Mouse (Mus musculus) bone marrow macrophage, adult 2 months (primary cell): ENCODE results near the gene Smtnl2. TPM values are rescaled to one million over a fixed set of nuclear protein-coding genes. Genes with fewer than 3 reads are reported as not detected.
A peak's percentile ranks its signal among the peaks of the same experiment; 100 is the strongest.
"Not testable (repeated sequence)": the region's sequence is repeated elsewhere in the genome, so short reads cannot be mapped to it uniquely, and the experiment has no call there.

ENCODE experiments used
- H3K27ac ChIP-seq: 2 replicates; pipeline ENCODE4 v1.5.1; 2012; ENCODE audit warnings: low read depth, low read length; ENCODE audit not compliant: insufficient read depth
- H3K4me1 ChIP-seq: 2 replicates; pipeline ENCODE4 v1.6.1; 2012; ENCODE audit warnings: low read length; ENCODE audit not compliant: control insufficient read depth, insufficient read depth
- H3K4me3 ChIP-seq: 2 replicates; pipeline ENCODE4 v1.5.1; 2012; ENCODE audit warnings: mild to moderate bottlenecking, low read length, moderate library complexity; ENCODE audit not compliant: insufficient read depth
- CTCF ChIP-seq: IDR thresholded peaks from 2 replicates; pipeline ENCODE4 v1.5.1; 2012; ENCODE audit warnings: low read depth, mild to moderate bottlenecking, low read length, moderate library complexity
- POLR2A ChIP-seq: IDR thresholded peaks from 2 replicates; pipeline ENCODE4 v1.6.1; 2012; ENCODE audit warnings: mild to moderate bottlenecking, low read depth, low read length, borderline replicate concordance
- polyA plus RNA-seq: library from polyadenylated mRNA; stranded (reverse); fragments of >200 nt; gene quantifications from 2 replicates; pipeline ENCODE4 v1.2.4, GENCODE M21; 2012; ENCODE audit not compliant: missing spikeins, insufficient read depth, insufficient read length

The Smtnl2 gene
- polyA plus RNA-seq, 1 experiment, result not detected

GRCm38 (mm10) chr11:72440965-72441664 lies 29.6 kb upstream of the Smtnl2 start, which contains the start of gene Mybbp1a:
Gene Mybbp1a, plus strand, starts transcription at chr11:72441355.
- H3K27ac ChIP-seq, result peak within 1 kb of the TSS; percentile 74
- peak within 1 kb of the TSS; percentile 96 for H3K4me3 ChIP-seq
- H3K4me1 ChIP-seq, result peaks cover 8% of the 10 kb centered on the region
- no peak for TF ChIP-seq CTCF
- TF ChIP-seq POLR2A, result no peak; the same call in 1 of the 2 replicates

GRCm38 (mm10) chr11:72440597-72440964 lies 29.1 kb upstream of the Smtnl2 start:
- peak overlapping the region; percentile 74 for H3K27ac ChIP-seq
- H3K4me3 ChIP-seq, result peak overlapping the region; percentile 96
- not testable (repeated sequence) for H3K4me1 ChIP-seq

DNA sequence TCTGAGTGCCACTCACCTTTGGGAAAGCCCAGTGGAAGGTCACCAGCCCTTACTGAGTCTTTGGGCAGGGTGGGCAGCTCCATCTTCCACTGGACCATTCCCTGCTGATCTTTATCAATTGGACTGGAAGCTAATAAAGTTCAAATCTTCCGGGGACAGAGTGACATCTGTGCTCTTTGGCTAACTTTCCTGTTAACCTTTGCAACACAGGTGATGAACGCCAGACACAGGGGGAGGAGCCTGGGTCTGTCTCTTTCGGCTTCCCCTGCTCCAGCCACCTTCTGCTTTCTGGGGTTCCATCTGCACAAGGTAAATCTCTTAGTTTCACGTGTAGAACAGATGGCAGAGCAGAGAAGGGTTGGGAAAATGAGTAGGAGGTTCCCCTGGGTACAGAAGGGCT lies 26.9 kb upstream of the Smtnl2 start:
- TF ChIP-seq CTCF (no peak), POLR2A (no peak)
- no peak overlapping the region for H3K27ac ChIP-seq

GRCm38 (mm10) chr11:72436756-72437650 lies 25.5 kb upstream of the Smtnl2 start:
- TF ChIP-seq CTCF (no peak), POLR2A (no peak)
- Histone ChIP-seq H3K4me1 (no peaks in the 10 kb centered on the region), H3K4me3 (no peak overlapping the region), H3K27ac (no peak overlapping the region)

More for the DNA sequence above, 26.9 kb upstream of the Smtnl2 start:
- Histone ChIP-seq H3K4me1 (peaks cover 8% of the 10 kb centered on the region), H3K4me3 (no peak overlapping the region)

- no peak for TF ChIP-seq CTCF
- no peak for TF ChIP-seq POLR2A
- Histone ChIP-seq H3K4me3 (no peak overlapping the region), H3K4me1 (no peaks in the 10 kb centered on the region), H3K27ac (no peak overlapping the region)
Observed at GRCm38 (mm10) chr11:72436271-72436670, 24.8 kb upstream of the Smtnl2 start.

DNA sequence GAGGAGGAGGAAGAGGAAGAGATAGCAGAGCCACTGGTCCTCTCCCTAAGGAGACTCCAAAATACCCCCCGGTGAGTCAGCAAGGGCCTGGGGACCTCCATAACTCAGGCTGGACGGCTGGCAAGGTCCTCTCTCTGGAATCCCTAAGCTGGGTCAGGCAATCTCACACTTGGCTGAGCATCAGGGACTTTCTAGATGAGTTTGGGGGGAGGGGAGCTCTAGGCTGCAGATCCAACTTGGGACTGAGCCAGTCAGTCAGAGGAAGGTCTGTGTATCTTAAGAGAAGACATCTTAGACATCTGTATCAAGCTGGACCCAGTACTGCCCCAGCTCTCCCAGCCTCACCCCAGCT lies 24.2 kb upstream of the Smtnl2 start:
- no peak overlapping the region for H3K4me3 ChIP-seq
- H3K27ac ChIP-seq, result no peak overlapping the region
- no peaks in the 10 kb centered on the region for H3K4me1 ChIP-seq
- no peak for TF ChIP-seq CTCF
- TF ChIP-seq POLR2A, result no peak

GRCm38 (mm10) chr11:72434963-72435693 lies 23.6 kb upstream of the Smtnl2 start, which contains the start of gene Ggt6:
Gene Ggt6, plus strand, starts transcription at chr11:72435526.
- Histone ChIP-seq H3K4me1 (no peaks in the 10 kb centered on the region), H3K27ac (no peak within 1 kb of the TSS), H3K4me3 (no peak within 1 kb of the TSS)
- TF ChIP-seq POLR2A (no peak), CTCF (no peak)

DNA sequence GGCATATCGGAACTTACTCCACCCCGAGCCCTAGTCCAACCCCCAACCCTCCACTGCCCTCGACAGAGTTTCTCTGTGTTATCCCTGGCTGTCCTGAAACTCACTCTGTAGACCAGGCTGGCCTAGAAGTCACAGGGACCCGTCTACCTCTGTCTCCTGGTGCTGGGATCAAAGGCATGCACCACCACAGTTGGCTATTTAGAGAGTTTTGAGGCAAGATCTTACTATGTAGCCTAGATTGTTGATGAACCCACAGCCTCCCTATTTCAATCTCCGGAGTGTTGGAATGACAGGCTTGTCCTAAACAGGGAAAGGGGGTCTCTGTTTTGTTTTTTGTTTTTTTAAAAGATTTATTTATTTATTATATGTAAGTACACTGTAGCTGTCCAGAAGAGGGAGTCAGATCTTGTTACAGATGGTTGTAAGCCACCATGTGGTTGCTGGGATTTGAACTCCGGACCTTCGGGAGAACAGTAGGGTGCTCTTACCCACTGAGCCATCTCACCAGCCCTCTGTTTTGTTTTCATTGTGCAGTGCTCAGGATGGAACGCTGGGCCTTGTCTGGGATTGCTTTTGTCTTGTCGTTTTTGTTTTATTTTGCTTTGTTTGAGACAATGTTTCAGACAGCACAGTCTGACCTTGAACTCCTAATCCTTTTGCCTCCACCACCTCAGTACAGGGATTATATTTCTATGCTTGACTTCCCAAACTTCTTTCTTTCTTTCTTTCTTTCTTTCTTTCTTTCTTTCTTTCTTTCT lies 19.0 kb upstream of the Smtnl2 start:
- H3K4me1 ChIP-seq, H3K27ac ChIP-seq, H3K4me3 ChIP-seq: not testable (repeated sequence)

DNA sequence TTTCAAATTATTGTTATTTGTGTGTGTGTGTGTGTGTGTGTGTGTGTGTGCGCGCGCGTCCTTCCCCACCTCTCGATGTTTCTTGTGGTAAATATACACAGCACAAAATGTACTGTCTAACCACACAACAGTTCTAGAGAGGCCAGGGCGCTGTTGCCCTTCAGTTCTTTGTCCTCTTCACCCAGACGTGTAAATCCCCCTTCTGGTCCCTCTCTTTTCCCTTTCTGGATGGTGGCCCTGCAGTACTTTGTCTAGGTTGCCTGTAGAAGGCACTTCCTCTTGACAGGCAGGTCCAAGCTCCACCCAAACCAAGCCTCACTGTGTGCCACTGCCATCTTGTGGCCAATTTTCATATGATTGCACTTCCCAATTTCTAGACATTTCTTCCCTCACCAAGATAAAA lies 17.8 kb upstream of the Smtnl2 start:
- H3K27ac ChIP-seq, result no peak overlapping the region
- TF ChIP-seq CTCF (peak; percentile 50; the same call in 1 of the 2 replicates), POLR2A (no peak)
- peak overlapping the region; percentile 34 for H3K4me3 ChIP-seq
- peaks cover 2% of the 10 kb centered on the region; the same call in 1 of the 2 replicates for H3K4me1 ChIP-seq

GRCm38 (mm10) chr11:72428694-72429093 lies 17.2 kb upstream of the Smtnl2 start:
- peaks cover 2% of the 10 kb centered on the region; the same call in 1 of the 2 replicates for H3K4me1 ChIP-seq
- H3K27ac ChIP-seq, result no peak overlapping the region
- no peak overlapping the region for H3K4me3 ChIP-seq
- TF ChIP-seq POLR2A (no peak), CTCF (peak; percentile 37)
